Mouse (Mus musculus) midbrain, embryonic 11.5 days (tissue): Measurements from ENCODE around the gene Wwc2. TPM values are rescaled to one million over a fixed set of nuclear protein-coding genes. Genes with fewer than 3 reads are reported as not detected.

Experiments used
- ATAC-seq: fragments of 200-750 bp; cut with Nextera tagmentation; 2 replicates; pipeline ENCODE4 v1.8.0; 2017; ENCODE audit warnings: moderate TSS enrichment, moderate library complexity; ENCODE audit not compliant: low FRiP score
- DNase-seq: peaks from one replicate; pipeline ENCODE4 v3.0.0; 2015; ENCODE audit warnings: low spot score; ENCODE audit errors: missing footprints
- H3K27ac ChIP-seq: fragments of 300-500 bp; sonication (generic); 2 replicates; pipeline ENCODE4 v1.5.1; 2014; ENCODE audit warnings: low read depth, low read length
- H3K27me3 ChIP-seq: fragments of 300-500 bp; sonication (generic); 2 replicates; pipeline ENCODE4 v1.6.1; 2014; ENCODE audit warnings: mild to moderate bottlenecking, low read length, moderate library complexity, mixed read lengths; ENCODE audit not compliant: control insufficient read depth, insufficient read depth
- H3K36me3 ChIP-seq: fragments of 300-500 bp; sonication (generic); 2 replicates; pipeline ENCODE4 v1.6.1; 2014; ENCODE audit warnings: mild to moderate bottlenecking, low read length, moderate library complexity, mixed read lengths; ENCODE audit not compliant: control insufficient read depth, insufficient read depth
- H3K4me1 ChIP-seq: fragments of 300-500 bp; sonication (generic); 2 replicates; pipeline ENCODE4 v1.6.1; 2014; ENCODE audit warnings: low read length; ENCODE audit not compliant: control insufficient read depth, insufficient read depth
- H3K4me2 ChIP-seq: fragments of 300-500 bp; sonication (generic); 2 replicates; pipeline ENCODE4 v1.6.1; 2014; ENCODE audit warnings: mild to moderate bottlenecking, moderate library complexity
- H3K4me3 ChIP-seq: fragments of 300-500 bp; sonication (generic); 2 replicates; pipeline ENCODE4 v1.5.1; 2014; ENCODE audit warnings: low read depth, low read length
- H3K9ac ChIP-seq: fragments of 300-500 bp; sonication (generic); 2 replicates; pipeline ENCODE4 v1.6.1; 2014; ENCODE audit warnings: low read length
- H3K9me3 ChIP-seq: fragments of 300-500 bp; sonication (generic); 2 replicates; pipeline ENCODE4 v1.6.1; 2016; ENCODE audit warnings: low read length; ENCODE audit not compliant: control insufficient read depth
- WGBS: fragments of 180-500 bp; shearing (Covaris S2); extraction: QIAGEN DNeasy Blood & Tissue Kit; methylation state at CpG from one replicate; pipeline ENCODE4 v1.1.7; 2014; 5-methylcytosine and 5-hydroxymethylcytosine counted together
- polyA plus RNA-seq: library from polyadenylated mRNA; unstranded; fragments of >200 nt; fragmentation: Nextera tagmentation; extraction: Ambion mirVana; gene quantifications from 2 replicates; pipeline ENCODE4 v1.2.1, GENCODE M21; 2014

Gene Wwc2
- polyA plus RNA-seq, 1 experiment from 2014 or later, result 6.2 TPM

DNA sequence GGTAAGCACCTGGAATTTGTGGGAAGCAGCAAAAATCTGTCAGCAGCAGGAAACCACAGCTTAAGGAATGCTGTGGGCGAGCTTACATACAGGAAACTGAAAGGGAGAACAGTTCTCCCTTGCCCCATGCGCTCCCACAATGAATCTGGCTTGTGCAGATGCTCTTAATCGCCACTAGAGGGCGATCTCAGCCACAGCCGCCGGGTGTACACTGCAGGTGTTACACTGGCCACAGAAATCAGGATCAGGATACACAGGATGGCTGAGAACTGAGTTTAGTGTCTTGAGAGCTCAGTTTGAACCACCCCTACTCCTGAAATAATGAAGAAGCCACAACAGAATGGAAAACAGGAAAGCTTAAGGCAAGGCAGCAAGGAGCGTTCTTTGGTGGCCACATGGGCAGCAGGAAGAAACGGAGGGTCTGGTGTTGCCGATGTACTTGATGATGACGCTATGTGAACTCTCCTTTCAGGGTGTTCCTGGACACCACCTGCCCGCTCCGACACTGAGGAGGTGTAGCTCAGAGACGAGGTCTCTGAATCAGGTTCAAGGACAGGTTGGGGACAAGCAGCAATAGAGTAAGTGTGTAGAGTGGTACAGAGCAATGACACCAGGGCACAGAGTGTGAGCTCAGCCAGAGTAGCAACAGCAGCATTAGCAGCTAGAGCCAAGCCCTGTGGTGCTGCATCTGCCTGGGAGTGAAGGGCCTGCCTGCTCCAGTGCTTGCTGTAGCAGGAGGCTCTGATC lies 118.2 kb downstream of the Wwc2 start:
- Histone ChIP-seq H3K27me3 (no peaks in the 10 kb centered on the region), H3K9me3 (no peaks in the 10 kb centered on the region), H3K4me1 (no peaks in the 10 kb centered on the region), H3K36me3 (no peaks in the 10 kb centered on the region), H3K27ac (no peak overlapping the region), H3K4me3 (no peak overlapping the region), H3K9ac (no peak overlapping the region), H3K4me2 (no peak overlapping the region)
- DNase-seq (peak; percentile 90), ATAC-seq (peak; percentile 79)
- 49% methylated on average over 13 of the region's 13 CpGs for WGBS

DNA sequence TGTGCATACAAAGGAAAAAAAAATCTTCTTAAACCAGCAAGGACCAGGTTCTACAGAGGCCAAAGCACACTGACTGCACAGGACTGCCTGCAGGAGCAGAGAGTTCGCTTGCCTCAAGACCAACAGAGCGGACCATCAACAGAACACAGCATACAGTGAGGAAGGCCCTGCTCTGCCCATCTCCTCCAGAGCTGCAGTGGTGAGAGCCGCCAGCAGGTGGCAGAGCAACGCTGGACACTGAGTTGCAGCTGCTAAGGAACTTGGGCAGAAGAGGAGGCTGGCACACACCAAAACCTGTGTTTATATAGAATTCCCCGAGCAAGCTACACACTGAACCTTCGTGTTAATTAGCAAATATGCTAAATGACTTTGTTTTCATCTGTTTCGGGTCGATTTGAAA lies 123.7 kb downstream of the Wwc2 start:
- DNase-seq (peak; percentile 99), ATAC-seq (peak; percentile 83)
- no peaks in the 10 kb centered on the region for H3K4me1 ChIP-seq
- no peaks in the 10 kb centered on the region for H3K9me3 ChIP-seq
- H3K27me3 ChIP-seq, result no peaks in the 10 kb centered on the region
- H3K4me2 ChIP-seq, result no peak overlapping the region
- no peaks in the 10 kb centered on the region for H3K36me3 ChIP-seq
- no peak overlapping the region for H3K27ac ChIP-seq
- H3K4me3 ChIP-seq, result no peak overlapping the region
- H3K9ac ChIP-seq, result no peak overlapping the region
- WGBS, result 25% methylated on average over 8 of the region's 8 CpGs

DNA sequence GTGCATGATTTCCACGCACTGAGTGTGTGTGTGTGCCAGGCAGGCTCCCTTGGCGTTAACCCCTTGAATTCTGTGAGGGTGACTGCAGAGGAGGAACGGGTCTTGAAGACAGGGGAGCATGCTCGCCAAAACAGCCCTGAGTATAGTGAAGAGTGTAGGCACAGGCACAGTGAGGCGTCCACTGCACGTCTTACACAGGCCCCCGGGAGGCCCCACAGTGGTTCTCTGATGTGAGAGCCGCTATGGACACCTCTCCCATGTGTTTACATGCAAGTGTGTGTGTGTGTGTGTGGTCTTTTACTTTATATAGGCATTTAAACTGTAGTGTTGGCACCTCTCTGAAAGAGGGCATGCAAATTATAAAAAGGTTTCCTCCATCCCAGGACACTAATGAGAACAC lies 124.2 kb downstream of the Wwc2 start:
- H3K4me3 ChIP-seq, result no peak overlapping the region
- H3K9me3 ChIP-seq, result no peaks in the 10 kb centered on the region
- H3K4me2 ChIP-seq, result no peak overlapping the region
- no peaks in the 10 kb centered on the region for H3K36me3 ChIP-seq
- H3K27ac ChIP-seq, result no peak overlapping the region
- no peak overlapping the region for H3K9ac ChIP-seq
- no peaks in the 10 kb centered on the region for H3K27me3 ChIP-seq
- DNase-seq, result no peak
- 89% methylated on average over 8 of the region's 8 CpGs for WGBS
- H3K4me1 ChIP-seq, result no peaks in the 10 kb centered on the region
- no peak for ATAC-seq

DNA sequence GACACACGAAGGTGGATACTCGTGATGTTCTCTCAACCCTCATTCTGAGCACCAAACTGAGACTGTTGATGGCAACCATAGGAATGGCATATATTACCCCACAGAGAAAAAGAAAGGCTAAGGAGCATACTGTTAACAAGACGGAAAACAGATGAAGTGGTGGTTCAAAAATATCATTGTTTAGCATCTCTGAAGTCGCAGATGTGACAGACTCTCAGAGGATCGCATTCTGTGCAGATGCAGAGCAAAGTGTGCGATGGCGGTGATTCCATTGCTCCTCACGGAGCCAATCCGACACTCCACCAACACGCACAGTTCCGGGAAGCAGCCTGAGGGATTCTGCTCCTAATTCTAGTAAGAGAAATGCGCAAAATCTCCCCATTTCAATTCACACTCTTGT lies 131.5 kb downstream of the Wwc2 start:
- 93% methylated on average over 12 of the region's 12 CpGs for WGBS
- H3K27ac ChIP-seq, result no peak overlapping the region
- H3K4me2 ChIP-seq, result no peak overlapping the region
- H3K9me3 ChIP-seq, result no peaks in the 10 kb centered on the region
- ATAC-seq (no peak), DNase-seq (no peak)
- no peaks in the 10 kb centered on the region; the same call in 1 of the 2 replicates for H3K36me3 ChIP-seq
- no peak overlapping the region for H3K9ac ChIP-seq
- no peaks in the 10 kb centered on the region for H3K4me1 ChIP-seq
- no peak overlapping the region for H3K4me3 ChIP-seq
- H3K27me3 ChIP-seq, result no peaks in the 10 kb centered on the region

DNA sequence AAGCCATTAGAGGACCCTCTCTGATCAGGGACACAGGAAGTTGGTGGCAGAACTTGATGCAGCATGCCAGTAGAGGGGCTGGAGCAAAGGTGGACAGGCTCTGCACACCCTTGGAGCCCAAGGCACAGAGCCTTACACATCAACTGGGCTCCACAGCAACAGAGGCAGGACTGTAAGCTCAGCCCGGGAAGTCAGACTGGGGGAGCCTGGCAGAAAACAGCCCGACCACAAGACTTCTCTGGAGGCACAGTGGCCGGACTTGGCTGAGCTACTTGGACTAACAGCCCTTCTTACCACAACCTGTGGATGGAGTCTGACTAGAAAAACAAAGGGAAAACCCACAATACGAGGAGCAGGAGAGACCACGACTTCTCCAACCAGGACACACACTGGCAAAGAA lies 137.4 kb downstream of the Wwc2 start:
- ATAC-seq, result no peak
- no peak overlapping the region for H3K9ac ChIP-seq
- H3K27me3 ChIP-seq, result no peaks in the 10 kb centered on the region
- no peak overlapping the region for H3K4me2 ChIP-seq
- H3K4me3 ChIP-seq, result no peak overlapping the region
- DNase-seq, result peak; percentile 39
- H3K4me1 ChIP-seq, result no peaks in the 10 kb centered on the region
- H3K36me3 ChIP-seq, result no peaks in the 10 kb centered on the region; the same call in 1 of the 2 replicates
- H3K9me3 ChIP-seq, result no peaks in the 10 kb centered on the region
- 90% methylated on average over 5 of the region's 5 CpGs for WGBS
- no peak overlapping the region for H3K27ac ChIP-seq

DNA sequence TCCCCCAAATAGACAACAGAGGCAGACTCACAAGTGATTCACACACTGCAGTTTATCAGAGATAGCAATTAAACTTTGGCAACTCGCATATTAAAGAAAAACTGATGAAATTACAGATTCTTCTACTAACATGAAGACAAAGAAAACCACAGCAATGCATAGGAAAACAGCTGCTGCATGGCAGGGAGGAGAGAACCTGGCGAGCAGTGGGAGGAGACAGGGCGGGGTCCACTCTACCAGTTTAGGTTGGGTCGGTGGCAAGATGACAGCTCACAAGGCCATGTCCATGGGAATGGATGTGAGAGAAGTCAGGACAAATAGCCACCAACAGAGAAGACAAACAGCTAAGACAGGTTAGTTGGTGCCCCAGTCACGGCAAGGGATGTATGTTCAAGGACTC lies 138.0 kb downstream of the Wwc2 start:
- no peaks in the 10 kb centered on the region for H3K4me1 ChIP-seq
- no peak overlapping the region for H3K27ac ChIP-seq
- 79% methylated on average over 5 of the region's 5 CpGs for WGBS
- H3K4me3 ChIP-seq, result no peak overlapping the region
- no peak overlapping the region for H3K9ac ChIP-seq
- H3K4me2 ChIP-seq, result no peak overlapping the region
- H3K36me3 ChIP-seq, result no peaks in the 10 kb centered on the region
- DNase-seq (peak; percentile 73), ATAC-seq (no peak)
- H3K27me3 ChIP-seq, result no peaks in the 10 kb centered on the region
- no peaks in the 10 kb centered on the region for H3K9me3 ChIP-seq

DNA sequence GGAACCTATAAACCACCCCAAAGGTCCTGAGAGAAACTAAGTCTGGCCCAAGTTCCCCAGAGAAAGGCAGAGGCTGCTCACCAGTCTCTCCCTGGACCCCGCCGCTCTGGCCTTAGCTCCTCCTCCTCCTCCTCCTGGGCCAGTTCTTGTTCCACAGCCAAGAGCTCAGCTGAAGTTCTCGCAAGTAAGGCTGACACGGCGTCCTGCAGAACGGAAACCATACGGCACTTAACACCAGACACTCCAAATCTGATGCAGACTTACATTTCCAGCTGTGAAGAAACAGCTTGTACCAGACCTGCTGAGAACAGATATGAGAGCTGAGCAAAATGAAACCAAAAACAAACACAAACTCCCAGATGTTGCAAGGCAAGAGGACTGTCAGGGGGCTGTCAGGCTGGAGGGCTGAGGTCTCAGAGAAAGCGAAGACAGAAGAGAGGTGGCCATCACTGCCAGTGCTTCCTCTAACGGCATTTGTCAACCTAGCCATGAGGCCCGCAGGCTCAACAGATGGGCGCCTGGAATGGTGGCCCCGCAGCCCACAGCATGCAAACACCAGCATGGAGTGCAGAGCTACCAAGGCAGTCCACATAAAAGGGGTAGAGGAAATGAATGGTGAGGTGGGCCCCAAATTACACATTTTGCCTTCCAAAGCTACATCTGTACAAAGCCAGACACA lies 138.8 kb downstream of the Wwc2 start:
- peak; percentile 78 for DNase-seq
- H3K4me1 ChIP-seq, result no peaks in the 10 kb centered on the region
- no peak for ATAC-seq
- no peaks in the 10 kb centered on the region for H3K9me3 ChIP-seq
- H3K4me2 ChIP-seq, result no peak overlapping the region
- no peak overlapping the region for H3K27ac ChIP-seq
- 83% methylated on average over 12 of the region's 12 CpGs for WGBS
- no peaks in the 10 kb centered on the region for H3K36me3 ChIP-seq
- no peaks in the 10 kb centered on the region for H3K27me3 ChIP-seq
- H3K9ac ChIP-seq, result no peak overlapping the region
- H3K4me3 ChIP-seq, result no peak overlapping the region

DNA sequence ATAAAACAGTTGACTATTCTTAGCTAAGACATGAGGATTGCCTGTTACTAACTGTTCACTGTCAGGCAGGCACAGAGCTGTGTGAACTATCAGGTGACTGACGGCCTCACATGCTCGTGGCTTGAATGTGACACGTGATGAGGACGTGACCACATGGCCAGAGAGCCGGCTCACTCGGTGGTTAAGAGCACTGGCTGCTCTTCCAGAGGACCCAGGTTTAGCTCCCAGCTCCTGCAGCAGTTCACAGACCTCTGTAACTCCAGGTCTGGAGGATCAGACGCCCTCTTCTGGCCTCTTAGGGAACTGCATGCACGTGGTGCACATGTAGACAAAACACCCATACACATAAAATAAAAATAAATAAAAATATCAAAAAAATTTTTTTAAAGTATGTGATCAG lies 140.9 kb downstream of the Wwc2 start:
- Histone ChIP-seq H3K4me2 (no peak overlapping the region), H3K36me3 (no peaks in the 10 kb centered on the region), H3K4me3 (no peak overlapping the region), H3K9me3 (no peaks in the 10 kb centered on the region), H3K27ac (no peak overlapping the region), H3K27me3 (no peaks in the 10 kb centered on the region), H3K9ac (no peak overlapping the region), H3K4me1 (no peaks in the 10 kb centered on the region)
- DNase-seq (peak; percentile 68), ATAC-seq (no peak)
- WGBS, result 82% methylated on average over 8 of the region's 8 CpGs

DNA sequence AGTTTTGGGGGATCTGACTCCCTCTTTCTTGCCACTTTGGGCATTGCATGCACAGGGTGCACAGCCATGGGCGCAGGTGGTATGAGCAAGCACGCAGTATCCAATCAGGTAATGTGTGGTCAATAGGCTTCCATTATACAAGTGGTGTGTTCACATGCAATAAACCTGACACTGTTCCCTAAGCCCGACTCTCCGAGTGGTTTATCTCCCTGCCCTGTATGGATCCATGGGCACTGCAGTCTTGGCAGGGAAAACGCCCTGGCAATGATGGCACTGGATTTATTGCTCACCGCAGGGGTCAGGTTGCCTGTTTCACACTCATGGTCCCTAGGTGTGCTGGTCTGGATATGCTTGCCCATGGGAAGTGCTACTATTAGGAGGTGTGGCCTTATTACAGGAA lies 142.8 kb downstream of the Wwc2 start:
- ATAC-seq, result no peak
- no peaks in the 10 kb centered on the region for H3K27me3 ChIP-seq
- H3K27ac ChIP-seq, result no peak overlapping the region
- no peak overlapping the region for H3K4me3 ChIP-seq
- no peaks in the 10 kb centered on the region for H3K4me1 ChIP-seq
- no peak overlapping the region for H3K9ac ChIP-seq
- WGBS, result 94% methylated on average over 6 of the region's 6 CpGs
- no peaks in the 10 kb centered on the region for H3K36me3 ChIP-seq
- DNase-seq, result no peak
- no peaks in the 10 kb centered on the region for H3K9me3 ChIP-seq
- H3K4me2 ChIP-seq, result no peak overlapping the region
